Mouse (Mus musculus) ES-Bruce4 (cell line): ENCODE results near the gene Apba2. TPM values are rescaled to one million over a fixed set of nuclear protein-coding genes. Genes with fewer than 3 reads are reported as not detected.

Experiments
- H3K27ac ChIP-seq: 2 replicates; pipeline ENCODE4 v1.5.1; 2012; ENCODE audit warnings: low read length, inconsistent platforms; ENCODE audit not compliant: insufficient read depth
- H3K27me3 ChIP-seq: 2 replicates; pipeline ENCODE4 v1.6.1; 2012; ENCODE audit warnings: mild to moderate bottlenecking, low read length, inconsistent platforms; ENCODE audit not compliant: control insufficient read depth, poor library complexity, insufficient read depth, severe bottlenecking
- H3K36me3 ChIP-seq: 2 replicates; pipeline ENCODE4 v1.6.1; 2012; ENCODE audit warnings: inconsistent platforms, mild to moderate bottlenecking, low read length, moderate library complexity; ENCODE audit not compliant: control insufficient read depth, poor library complexity, insufficient read depth, severe bottlenecking
- H3K4me1 ChIP-seq: one replicate; pipeline ENCODE4 v1.8.1; 2011; ENCODE audit warnings: low read length; ENCODE audit not compliant: control insufficient read depth, insufficient read depth
- H3K4me3 ChIP-seq: 2 replicates; pipeline ENCODE4 v1.5.1; 2011; ENCODE audit warnings: low read depth, mild to moderate bottlenecking, low read length
- H3K9ac ChIP-seq: 2 replicates; pipeline ENCODE4 v1.6.1; 2012; ENCODE audit warnings: low read depth, mild to moderate bottlenecking, inconsistent platforms; ENCODE audit not compliant: poor library complexity, severe bottlenecking
- H3K9me3 ChIP-seq: replicated peaks from 2 replicates; pipeline ENCODE4 v1.6.1; 2012; ENCODE audit warnings: mild to moderate bottlenecking, low read length, inconsistent platforms; ENCODE audit not compliant: control insufficient read depth, poor library complexity, insufficient read depth, severe bottlenecking
- CTCF ChIP-seq: IDR thresholded peaks from one replicate; pipeline ENCODE4 v1.8.1; 2011; ENCODE audit warnings: low read depth, low read length
- EP300 ChIP-seq: IDR thresholded peaks from 2 replicates; pipeline ENCODE4 v1.6.1; 2011; ENCODE audit warnings: low read depth, low read length; ENCODE audit not compliant: insufficient read depth
- POLR2A ChIP-seq: IDR thresholded peaks from one replicate; pipeline ENCODE4 v1.8.1; 2011; ENCODE audit warnings: low read length; ENCODE audit not compliant: insufficient read depth
- polyA plus RNA-seq: library from polyadenylated mRNA; stranded (reverse); fragments of >200 nt; gene quantifications from 2 replicates; pipeline ENCODE4 v1.2.4, GENCODE M21; 2011; ENCODE audit warnings: low read depth; ENCODE audit not compliant: missing spikeins, insufficient read depth, insufficient read length

Gene Apba2
- polyA plus RNA-seq, 1 experiment: 1.9 TPM

DNA sequence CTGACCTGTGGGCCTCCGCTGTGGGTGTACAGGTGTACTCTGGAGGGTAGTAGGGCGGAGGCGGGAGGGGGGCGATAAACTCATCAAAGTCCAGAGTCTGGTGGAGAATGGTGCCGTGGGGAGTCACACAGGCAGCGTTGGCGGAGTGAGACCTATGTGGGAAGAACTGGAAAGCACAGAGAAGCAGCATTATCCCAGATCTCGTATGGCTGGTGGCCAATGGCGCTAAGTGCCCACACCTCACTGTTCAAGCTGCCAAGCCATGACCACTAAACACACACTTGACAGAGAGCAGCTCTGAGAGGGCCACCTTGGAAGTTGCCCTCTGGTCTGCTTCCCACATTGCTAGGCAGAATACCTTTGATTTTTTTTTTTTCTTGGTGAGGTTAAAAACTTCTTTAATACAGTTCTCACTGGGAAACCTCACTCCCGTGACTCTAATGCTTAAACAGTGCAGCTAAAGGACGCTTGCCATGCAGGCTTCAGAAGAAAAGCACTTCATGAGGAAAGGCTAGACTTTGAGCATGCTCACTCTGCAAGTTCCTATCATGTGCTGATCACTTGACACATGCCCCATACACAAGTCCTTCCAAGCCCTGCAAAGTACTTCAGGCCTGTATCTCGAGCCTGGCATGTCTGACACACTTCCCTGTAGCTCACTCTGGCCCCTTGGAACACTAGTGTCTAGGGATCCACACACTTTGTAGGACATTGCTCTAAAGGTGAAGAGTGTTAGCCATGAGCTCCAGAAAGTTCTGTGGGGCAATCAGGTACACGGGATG is 275.4 kb downstream of the Apba2 start:
- H3K27ac ChIP-seq: no peak overlapping the region
- no peak overlapping the region for H3K4me3 ChIP-seq
- H3K9ac ChIP-seq: no peak overlapping the region
- TF ChIP-seq CTCF (no peak), EP300 (no peak), POLR2A (no peak)
- no peaks in the 10 kb centered on the region for H3K4me1 ChIP-seq
- H3K27me3 ChIP-seq: no peaks in the 10 kb centered on the region
- H3K9me3 ChIP-seq: no peaks in the 10 kb centered on the region
- no peaks in the 10 kb centered on the region for H3K36me3 ChIP-seq

DNA sequence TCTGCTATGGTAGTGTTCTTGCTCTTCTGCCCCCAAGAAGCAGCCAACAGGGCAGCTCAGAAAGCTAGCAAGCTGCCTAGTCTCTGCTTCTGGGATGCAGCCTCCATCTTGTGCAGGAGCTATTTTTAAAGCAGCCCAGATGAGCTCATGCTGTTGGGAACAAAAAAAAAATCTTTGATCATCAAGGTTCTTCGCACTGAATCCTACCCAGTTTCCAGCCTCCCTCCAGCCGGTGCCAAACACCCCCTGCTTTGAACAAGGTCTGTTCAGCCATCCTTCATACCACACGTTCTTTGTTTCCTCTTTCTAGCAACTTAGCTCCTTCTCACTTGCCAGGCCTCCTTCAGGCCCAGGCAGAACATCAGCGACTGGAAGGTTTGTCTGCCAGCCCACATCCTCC is 278.0 kb downstream of the Apba2 start:
- Histone ChIP-seq H3K4me3 (no peak overlapping the region), H3K36me3 (no peaks in the 10 kb centered on the region), H3K9ac (no peak overlapping the region), H3K4me1 (no peaks in the 10 kb centered on the region), H3K9me3 (no peaks in the 10 kb centered on the region), H3K27ac (no peak overlapping the region), H3K27me3 (no peaks in the 10 kb centered on the region)
- TF ChIP-seq EP300: no peak
- no peak for TF ChIP-seq POLR2A
- no peak for TF ChIP-seq CTCF

DNA sequence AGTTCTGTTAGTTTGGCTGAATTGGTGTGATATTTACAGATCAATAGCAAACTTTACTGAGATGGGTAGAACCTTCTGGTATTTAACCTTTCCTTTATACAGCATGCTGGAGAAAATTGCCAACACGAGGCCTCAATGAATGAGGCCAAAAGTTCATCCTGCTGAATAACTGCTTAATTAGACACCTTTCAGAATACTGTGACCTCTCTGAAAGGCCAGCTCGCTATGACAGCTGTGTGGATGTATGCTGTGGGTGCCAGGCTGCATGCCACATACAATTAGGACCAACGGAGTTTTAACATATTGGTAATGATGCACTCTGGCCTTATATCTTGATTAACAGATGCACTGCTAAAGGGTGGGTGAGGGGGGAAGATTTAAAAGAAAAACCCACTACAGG is 283.5 kb downstream of the Apba2 start:
- TF ChIP-seq EP300: no peak
- TF ChIP-seq POLR2A: no peak
- no peak for TF ChIP-seq CTCF
- Histone ChIP-seq H3K27ac (no peak overlapping the region), H3K36me3 (no peaks in the 10 kb centered on the region), H3K9ac (no peak overlapping the region), H3K4me3 (no peak overlapping the region), H3K9me3 (no peaks in the 10 kb centered on the region), H3K27me3 (no peaks in the 10 kb centered on the region), H3K4me1 (no peaks in the 10 kb centered on the region)

DNA sequence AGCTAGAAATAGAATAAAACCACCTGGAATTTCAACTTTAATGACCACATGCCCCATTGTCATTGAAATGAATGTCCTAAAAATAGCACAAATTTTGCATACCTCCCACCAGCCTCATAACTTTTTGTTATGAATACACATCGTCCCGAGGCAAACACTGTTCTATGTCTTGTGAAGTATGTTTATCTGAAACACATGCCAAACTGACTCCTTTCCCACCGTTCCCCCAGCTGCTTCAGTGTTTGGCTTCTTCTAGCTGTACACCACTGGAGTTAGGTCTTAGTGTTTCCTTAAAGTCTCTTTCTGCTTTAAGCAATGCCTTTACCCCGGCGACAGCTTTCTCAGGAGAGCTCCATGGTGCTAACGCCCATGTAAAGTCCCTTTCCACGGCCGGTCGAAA is 289.6 kb downstream of the Apba2 start:
- Histone ChIP-seq H3K36me3 (no peaks in the 10 kb centered on the region), H3K9me3 (no peaks in the 10 kb centered on the region), H3K27ac (no peak overlapping the region), H3K27me3 (no peaks in the 10 kb centered on the region), H3K4me3 (no peak overlapping the region), H3K9ac (no peak overlapping the region), H3K4me1 (no peaks in the 10 kb centered on the region)
- TF ChIP-seq CTCF (no peak), EP300 (no peak), POLR2A (no peak)

- Histone ChIP-seq H3K4me1 (no peaks in the 10 kb centered on the region), H3K9ac (no peak overlapping the region), H3K27me3 (no peaks in the 10 kb centered on the region), H3K9me3 (no peaks in the 10 kb centered on the region), H3K36me3 (no peaks in the 10 kb centered on the region), H3K4me3 (no peak overlapping the region), H3K27ac (no peak overlapping the region)
- TF ChIP-seq CTCF (no peak), POLR2A (no peak), EP300 (no peak)
These were observed 290.5 kb downstream of the Apba2 start for GRCm38 (mm10) chr7:64792031-64792430.

GRCm38 (mm10) chr7:64795554-64795953 is 294.0 kb downstream of the Apba2 start:
- Histone ChIP-seq H3K36me3 (no peaks in the 10 kb centered on the region), H3K4me3 (no peak overlapping the region), H3K27me3 (no peaks in the 10 kb centered on the region), H3K4me1 (no peaks in the 10 kb centered on the region), H3K27ac (no peak overlapping the region), H3K9ac (no peak overlapping the region), H3K9me3 (no peaks in the 10 kb centered on the region)
- TF ChIP-seq CTCF (no peak), POLR2A (no peak), EP300 (no peak)

Other genes starting within 250 kb of the Apba2 start
- 15.2 and 15.5 TPM in 2 replicates for gene Mtmr10, start 214.1 kb upstream of the Apba2 start, polyA plus RNA-seq
- gene Fan1, start 127.6 kb upstream of the Apba2 start, polyA plus RNA-seq: 6.4 and 6.6 TPM in 2 replicates
- gene Mphosph10, start 109.4 kb upstream of the Apba2 start, polyA plus RNA-seq: 75.5 and 81.2 TPM in 2 replicates
- 32.4 and 38.6 TPM in 2 replicates for gene Mcee, start 109.1 kb upstream of the Apba2 start, polyA plus RNA-seq